Mouse (Mus musculus): Measurements from ENCODE around the gene Mpv17. TPM values are rescaled to one million over a fixed set of nuclear protein-coding genes. Genes with fewer than 3 reads are reported as not detected.

Gene Mpv17
- total RNA-seq, 1 experiment, result 45.7 TPM

GRCm38 (mm10) chr5:31181183-31181770 lies 27.2 kb upstream of the Mpv17 start:
- no peak for DNase-seq (ENCODE audit: low read depth, low spot score)
- peak overlapping the region in 1 of 2 experiments; percentile 97; a peak in 3 of 4 replicates for H3K4me3 ChIP-seq (ENCODE audit: insufficient read depth in 1 of 2, low read depth in 1 of 2, low read length in 2 of 2, poor library complexity in 1 of 2, severe bottlenecking in 1 of 2)
- H3K4me1 ChIP-seq (ENCODE audit: control insufficient read depth in 2 of 2, insufficient read depth in 2 of 2, low read length in 2 of 2, poor library complexity in 1 of 2), result peaks cover 2% of the 10 kb centered on the region in 2 experiments; a peak in 2 of 4 replicates
- H3K36me3 ChIP-seq (ENCODE audit: control insufficient read depth, insufficient read depth, low read length, poor library complexity, severe bottlenecking), result no peaks in the 10 kb centered on the region; the same call in 1 of the 2 replicates
- peak overlapping the region; percentile 59; the same call in 1 of the 2 replicates for H3K9ac ChIP-seq (ENCODE audit: insufficient read depth, low read depth, low read length, poor library complexity, severe bottlenecking)
- in situ Hi-C loops (cut with MboI; ENCODE audit: low sequenced_read_pairs in 2 of 2, unreplicated experiment in 2 of 2), result no loop called here
- no peaks in the 10 kb centered on the region for H3K9me3 ChIP-seq (ENCODE audit: control insufficient read depth, insufficient read depth, low read depth, low read length)
- no peak overlapping the region for H3K27ac ChIP-seq (ENCODE audit: insufficient read depth, low read depth, low read length, poor library complexity, severe bottlenecking)
- TF ChIP-seq CHD2 (IDR thresholded peaks at IDR 0.05; ENCODE audit: low read depth, low read length) (no peak), HCFC1 (IDR thresholded peaks at IDR 0.05; ENCODE audit: borderline replicate concordance, insufficient read depth, low read length) (no peak), MAFK (IDR thresholded peaks at IDR 0.05; ENCODE audit: insufficient read depth, low read depth, low read length) (no peak), ZC3H11A (IDR thresholded peaks at IDR 0.05; ENCODE audit: borderline replicate concordance, low read depth, low read length) (no peak), ZNF384 (IDR thresholded peaks at IDR 0.05; ENCODE audit: low read depth, low read length) (no peak)

GRCm38 (mm10) chr5:31179766-31180630 lies 25.9 kb upstream of the Mpv17 start, which contains the start of the genes Gm29609 and Gtf3c2:
TSS of gene Gm29609 (minus strand) at chr5:31179911.
TSS of gene Gtf3c2 (minus strand) at chr5:31180144.
- Histone ChIP-seq H3K27ac (ENCODE audit: insufficient read depth, low read depth, low read length, poor library complexity, severe bottlenecking) (peak within 1 kb of the TSS; percentile 89), H3K4me1 (ENCODE audit: control insufficient read depth in 2 of 2, insufficient read depth in 2 of 2, low read length in 2 of 2, poor library complexity in 1 of 2) (peaks cover 2% of the 10 kb centered on the region in 2 experiments; a peak in 2 of 4 replicates), H3K36me3 (ENCODE audit: control insufficient read depth, insufficient read depth, low read length, poor library complexity, severe bottlenecking) (no peaks in the 10 kb centered on the region; the same call in 1 of the 2 replicates), H3K9me3 (ENCODE audit: control insufficient read depth, insufficient read depth, low read depth, low read length) (no peaks in the 10 kb centered on the region), H3K9ac (ENCODE audit: insufficient read depth, low read depth, low read length, poor library complexity, severe bottlenecking) (peak within 1 kb of the TSS; percentile 94), H3K4me3 (ENCODE audit: insufficient read depth in 1 of 2, low read depth in 1 of 2, low read length in 2 of 2, poor library complexity in 1 of 2, severe bottlenecking in 1 of 2) (peak within 1 kb of the TSS; percentile 95 to 97)
- in situ Hi-C loops (cut with MboI; ENCODE audit: low sequenced_read_pairs in 2 of 2, unreplicated experiment in 2 of 2), result no loop called here
- TF ChIP-seq CHD2 (IDR thresholded peaks at IDR 0.05; ENCODE audit: low read depth, low read length) (no peak), MAFK (IDR thresholded peaks at IDR 0.05; ENCODE audit: insufficient read depth, low read depth, low read length) (no peak), ZNF384 (IDR thresholded peaks at IDR 0.05; ENCODE audit: low read depth, low read length) (no peak), ZC3H11A (IDR thresholded peaks at IDR 0.05; ENCODE audit: borderline replicate concordance, low read depth, low read length) (no peak), HCFC1 (IDR thresholded peaks at IDR 0.05; ENCODE audit: borderline replicate concordance, insufficient read depth, low read length) (peak; percentile 78)
- DNase-seq (ENCODE audit: low read depth, low spot score), result peak; percentile 95

GRCm38 (mm10) chr5:31179301-31179765 lies 25.3 kb upstream of the Mpv17 start:
- in situ Hi-C loops (cut with MboI; ENCODE audit: low sequenced_read_pairs in 2 of 2, unreplicated experiment in 2 of 2), result no loop called here
- peak; percentile 41 for DNase-seq (ENCODE audit: low read depth, low spot score)

GRCm38 (mm10) chr5:31168630-31169029 lies 14.6 kb upstream of the Mpv17 start:
- no peak for DNase-seq (ENCODE audit: low read depth, low spot score)
- in situ Hi-C loops (cut with MboI; ENCODE audit: low sequenced_read_pairs in 2 of 2, unreplicated experiment in 2 of 2), result no loop called here
- Histone ChIP-seq H3K4me3 (ENCODE audit: insufficient read depth in 1 of 2, low read depth in 1 of 2, low read length in 2 of 2, poor library complexity in 1 of 2, severe bottlenecking in 1 of 2) (no peak overlapping the region), H3K9ac (ENCODE audit: insufficient read depth, low read depth, low read length, poor library complexity, severe bottlenecking) (no peak overlapping the region), H3K36me3 (ENCODE audit: control insufficient read depth, insufficient read depth, low read length, poor library complexity, severe bottlenecking) (peaks cover 55% of the 10 kb centered on the region), H3K9me3 (ENCODE audit: control insufficient read depth, insufficient read depth, low read depth, low read length) (no peaks in the 10 kb centered on the region), H3K4me1 (ENCODE audit: control insufficient read depth in 2 of 2, insufficient read depth in 2 of 2, low read length in 2 of 2, poor library complexity in 1 of 2) (0 out of 4 replicates have a peak, but pooled peaks cover 0 to under 1% of the 10 kb centered on the region in 2 experiments), H3K27ac (ENCODE audit: insufficient read depth, low read depth, low read length, poor library complexity, severe bottlenecking) (no peak overlapping the region)
- TF ChIP-seq CHD2 (IDR thresholded peaks at IDR 0.05; ENCODE audit: low read depth, low read length), result no peak
- no peak for TF ChIP-seq MAFK (IDR thresholded peaks at IDR 0.05; ENCODE audit: insufficient read depth, low read depth, low read length)
- no peak for TF ChIP-seq ZNF384 (IDR thresholded peaks at IDR 0.05; ENCODE audit: low read depth, low read length)
- TF ChIP-seq ZC3H11A (IDR thresholded peaks at IDR 0.05; ENCODE audit: borderline replicate concordance, low read depth, low read length), result no peak
- no peak for TF ChIP-seq HCFC1 (IDR thresholded peaks at IDR 0.05; ENCODE audit: borderline replicate concordance, insufficient read depth, low read length)

More at GRCm38 (mm10) chr5:31179301-31179765, 25.3 kb upstream of the Mpv17 start:
- no peak for TF ChIP-seq ZC3H11A (IDR thresholded peaks at IDR 0.05; ENCODE audit: borderline replicate concordance, low read depth, low read length)
- no peak; the same call in 1 of the 2 replicates for TF ChIP-seq CHD2 (IDR thresholded peaks at IDR 0.05; ENCODE audit: low read depth, low read length)
- TF ChIP-seq HCFC1 (IDR thresholded peaks at IDR 0.05; ENCODE audit: borderline replicate concordance, insufficient read depth, low read length), result no peak
- TF ChIP-seq ZNF384 (IDR thresholded peaks at IDR 0.05; ENCODE audit: low read depth, low read length), result no peak
- TF ChIP-seq MAFK (IDR thresholded peaks at IDR 0.05; ENCODE audit: insufficient read depth, low read depth, low read length), result no peak
- Histone ChIP-seq H3K9ac (ENCODE audit: insufficient read depth, low read depth, low read length, poor library complexity, severe bottlenecking) (peak overlapping the region; percentile 94), H3K4me3 (ENCODE audit: insufficient read depth in 1 of 2, low read depth in 1 of 2, low read length in 2 of 2, poor library complexity in 1 of 2, severe bottlenecking in 1 of 2) (peak overlapping the region; percentile 95 to 97), H3K27ac (ENCODE audit: insufficient read depth, low read depth, low read length, poor library complexity, severe bottlenecking) (peak overlapping the region; percentile 89), H3K4me1 (ENCODE audit: control insufficient read depth in 2 of 2, insufficient read depth in 2 of 2, low read length in 2 of 2, poor library complexity in 1 of 2) (peaks cover 2% of the 10 kb centered on the region in 2 experiments; a peak in 2 of 4 replicates), H3K9me3 (ENCODE audit: control insufficient read depth, insufficient read depth, low read depth, low read length) (no peaks in the 10 kb centered on the region), H3K36me3 (ENCODE audit: control insufficient read depth, insufficient read depth, low read length, poor library complexity, severe bottlenecking) (peaks cover 2% of the 10 kb centered on the region)
